Mouse (Mus musculus): ENCODE measurements around the gene Glod4. TPM values are rescaled to one million over a fixed set of nuclear protein-coding genes. Genes with fewer than 3 reads are reported as not detected.

The Glod4 gene
- polyA plus RNA-seq (2012; rRNA removed): 48.6 and 53.1 TPM in 2 replicates

GRCm38 (mm10) chr11:76242901-76243810, at the start of gene Glod4, which contains the start of gene Mrm3:
Glod4 (minus strand) TSS chr11:76243725.
Mrm3 (plus strand) TSS chr11:76243715.
- peak; percentile 84 to 95 for DNase-seq (ENCODE audit: extremely low spot score in 1 of 2, low spot score in 1 of 2)

- DNase-seq (ENCODE audit: extremely low spot score in 1 of 2, low spot score in 1 of 2): no peak
Observed at GRCm38 (mm10) chr11:76292831-76293230, 49.3 kb upstream of the Glod4 start.

- no peak for DNase-seq (ENCODE audit: extremely low spot score in 1 of 2, low spot score in 1 of 2)
Observed at GRCm38 (mm10) chr11:76292398-76292797, 48.9 kb upstream of the Glod4 start.

- DNase-seq (ENCODE audit: extremely low spot score in 1 of 2, low spot score in 1 of 2): no peak
Observed at GRCm38 (mm10) chr11:76291960-76292359, 48.4 kb upstream of the Glod4 start.

GRCm38 (mm10) chr11:76290367-76290766, 46.8 kb upstream of the Glod4 start:
- DNase-seq (ENCODE audit: extremely low spot score in 1 of 2, low spot score in 1 of 2): peak in 1 of 2 experiments; percentile 50

GRCm38 (mm10) chr11:76288645-76289044, 45.1 kb upstream of the Glod4 start:
- peak; percentile 22 to 67 for DNase-seq (ENCODE audit: extremely low spot score in 1 of 2, low spot score in 1 of 2)

GRCm38 (mm10) chr11:76287301-76287700, 43.8 kb upstream of the Glod4 start:
- DNase-seq (ENCODE audit: extremely low spot score in 1 of 2, low spot score in 1 of 2): no peak

GRCm38 (mm10) chr11:76286534-76287126, 43.1 kb upstream of the Glod4 start:
- DNase-seq (ENCODE audit: extremely low spot score in 1 of 2, low spot score in 1 of 2): no peak

GRCm38 (mm10) chr11:76285431-76286075, 42.0 kb upstream of the Glod4 start:
- peak in 1 of 2 experiments; percentile 40 for DNase-seq (ENCODE audit: extremely low spot score in 1 of 2, low spot score in 1 of 2)

GRCm38 (mm10) chr11:76283841-76284240, 40.3 kb upstream of the Glod4 start:
- DNase-seq (ENCODE audit: extremely low spot score in 1 of 2, low spot score in 1 of 2): no peak

GRCm38 (mm10) chr11:76279971-76280370, 36.4 kb upstream of the Glod4 start:
- DNase-seq (ENCODE audit: extremely low spot score in 1 of 2, low spot score in 1 of 2): no peak

GRCm38 (mm10) chr11:76278960-76279852, 35.7 kb upstream of the Glod4 start:
- no peak for DNase-seq (ENCODE audit: extremely low spot score in 1 of 2, low spot score in 1 of 2)

- peak in 1 of 2 experiments; percentile 52 for DNase-seq (ENCODE audit: extremely low spot score in 1 of 2, low spot score in 1 of 2)
Observed at GRCm38 (mm10) chr11:76272440-76272839, 28.9 kb upstream of the Glod4 start.

- no peak for DNase-seq (ENCODE audit: extremely low spot score in 1 of 2, low spot score in 1 of 2)
Observed at GRCm38 (mm10) chr11:76268521-76269065, 25.1 kb upstream of the Glod4 start.

GRCm38 (mm10) chr11:76268001-76268459, 24.5 kb upstream of the Glod4 start:
- peak; percentile 34 to 52 for DNase-seq (ENCODE audit: extremely low spot score in 1 of 2, low spot score in 1 of 2)

- no peak for DNase-seq (ENCODE audit: extremely low spot score in 1 of 2, low spot score in 1 of 2)
Observed at GRCm38 (mm10) chr11:76267550-76267949, 24.0 kb upstream of the Glod4 start.

- DNase-seq (ENCODE audit: extremely low spot score in 1 of 2, low spot score in 1 of 2): no peak
Observed at GRCm38 (mm10) chr11:76262611-76263351, 19.3 kb upstream of the Glod4 start.

- no peak for DNase-seq (ENCODE audit: extremely low spot score in 1 of 2, low spot score in 1 of 2)
Observed at GRCm38 (mm10) chr11:76261224-76261623, 17.7 kb upstream of the Glod4 start.
